Mouse (Mus musculus) v-Abl transformed pro-B cells (cell line): ENCODE results near the gene Osbpl3.

ENCODE experiments used
- in situ Hi-C, 2 experiments: fragments of 400-800 bp; cut with MboI; formaldehyde crosslinking; loops; one replicate each; pipeline ENCODE4 v1.15.1; 2025; ENCODE audit not compliant: unreplicated experiment in 2 of 2

Osbpl3 gene

GRCm38 (mm10) chr6:50377742-50378720, 78.0 kb downstream of the Osbpl3 start:
- in situ Hi-C loops, result no loop called here

DNA sequence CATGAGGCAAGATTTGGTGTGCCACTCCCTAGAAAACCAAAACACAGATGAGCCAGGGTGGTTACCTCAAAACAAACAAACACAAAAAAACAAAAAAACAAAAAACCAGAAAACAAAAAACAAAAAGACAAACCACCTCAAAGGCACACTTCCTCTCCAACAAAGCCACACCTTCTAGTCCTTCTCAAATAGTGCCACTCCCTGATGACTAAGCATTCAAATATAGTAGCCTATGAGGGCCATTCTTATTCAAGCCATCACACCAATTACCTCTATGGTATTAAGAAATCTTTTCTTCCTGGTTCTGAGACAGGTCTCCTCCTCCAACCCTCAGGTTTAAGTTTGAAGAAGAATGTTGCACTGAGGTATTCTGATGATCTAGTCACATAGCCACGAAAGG, 79.3 kb downstream of the Osbpl3 start:
- in situ Hi-C loops, result no loop called here

DNA sequence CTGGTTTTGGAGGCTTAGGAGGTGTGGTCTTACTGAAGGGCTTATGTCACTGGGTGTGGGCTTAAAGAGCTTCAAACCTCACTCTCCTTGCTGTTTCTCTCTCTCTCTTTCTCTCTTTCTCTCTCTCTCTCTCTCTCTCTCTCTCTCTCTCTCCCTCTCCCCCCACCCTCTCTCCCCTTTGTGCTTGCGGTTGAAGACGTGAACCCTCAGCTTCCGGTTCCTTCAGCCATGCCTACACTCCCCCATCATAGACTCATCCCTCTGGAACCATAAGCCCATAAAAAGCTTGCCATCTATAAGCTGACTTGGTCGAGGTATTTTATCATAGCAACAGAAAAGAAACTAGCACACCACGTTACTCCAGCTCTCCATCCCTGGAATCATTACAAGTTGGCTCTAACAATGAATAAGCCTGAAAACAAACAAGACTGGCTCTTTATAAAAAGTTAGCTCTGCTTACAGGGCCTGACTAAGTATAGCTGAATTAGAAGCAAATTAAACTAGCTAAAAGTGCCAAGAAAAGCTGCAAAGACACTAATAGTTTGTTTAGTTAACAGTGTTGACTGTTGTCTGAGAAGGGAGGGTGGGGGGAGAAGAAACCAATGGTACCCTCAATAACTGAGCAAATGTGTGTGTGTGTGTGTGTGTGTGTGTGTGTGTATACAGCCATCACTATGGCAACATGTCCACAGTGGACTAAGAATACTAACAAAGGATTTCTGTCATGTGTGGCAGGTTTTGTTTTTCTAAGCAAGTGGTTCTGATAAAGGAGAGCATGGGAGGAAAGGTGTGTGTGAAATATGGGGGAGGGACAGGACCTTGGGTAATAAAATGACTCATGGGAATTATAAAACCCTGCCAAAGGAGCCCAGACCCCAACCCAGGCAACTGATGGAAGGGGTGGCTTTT, 83.2 kb downstream of the Osbpl3 start:
- in situ Hi-C loops, result no loop called here

GRCm38 (mm10) chr6:50371501-50372086, 84.4 kb downstream of the Osbpl3 start:
- in situ Hi-C loops, result no loop called here

DNA sequence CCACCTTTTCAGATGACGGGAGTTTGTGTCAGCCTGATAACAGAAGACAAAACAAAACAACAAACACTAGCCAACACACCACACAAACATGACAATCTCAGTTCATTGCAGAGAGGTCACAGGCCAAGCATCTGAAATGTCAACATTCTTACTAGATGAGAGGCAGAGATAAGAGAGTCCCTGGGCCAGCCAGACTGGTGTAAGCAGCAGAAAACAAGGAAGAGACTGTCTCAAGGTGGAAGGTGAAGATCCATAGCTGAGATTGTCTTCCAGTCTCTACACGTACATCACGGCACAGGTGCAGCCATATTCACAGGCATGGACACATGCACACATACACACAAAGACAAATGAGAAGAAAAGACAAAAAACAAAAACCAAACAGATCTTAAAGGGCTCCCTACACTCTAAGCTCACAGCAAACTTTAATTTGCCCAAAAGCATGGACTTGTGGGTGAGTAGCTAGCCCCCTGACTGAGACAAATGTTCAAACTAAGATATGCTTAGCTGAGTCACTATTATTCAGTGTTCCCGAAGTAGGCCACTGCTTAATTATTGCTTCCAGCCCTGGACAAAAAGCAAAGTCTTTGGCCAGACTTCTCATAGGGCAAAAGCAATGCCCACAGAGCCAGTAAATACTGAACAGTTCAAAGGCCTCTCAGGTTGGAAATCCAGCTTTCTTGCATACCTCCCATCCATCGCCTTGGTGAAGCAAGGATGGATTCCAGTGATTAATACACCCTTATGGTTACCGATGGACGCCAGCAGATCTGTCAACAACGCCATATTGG, 87.3 kb downstream of the Osbpl3 start:
- in situ Hi-C loops, result no loop called here

- in situ Hi-C loops, result no loop called here
These were observed 88.2 kb downstream of the Osbpl3 start for GRCm38 (mm10) chr6:50367836-50368235.

- in situ Hi-C loops, result no loop called here
These were observed 89.3 kb downstream of the Osbpl3 start for GRCm38 (mm10) chr6:50366724-50367123.

- in situ Hi-C loops, result no loop called here
These were observed 89.7 kb downstream of the Osbpl3 start for GRCm38 (mm10) chr6:50366319-50366718.

DNA sequence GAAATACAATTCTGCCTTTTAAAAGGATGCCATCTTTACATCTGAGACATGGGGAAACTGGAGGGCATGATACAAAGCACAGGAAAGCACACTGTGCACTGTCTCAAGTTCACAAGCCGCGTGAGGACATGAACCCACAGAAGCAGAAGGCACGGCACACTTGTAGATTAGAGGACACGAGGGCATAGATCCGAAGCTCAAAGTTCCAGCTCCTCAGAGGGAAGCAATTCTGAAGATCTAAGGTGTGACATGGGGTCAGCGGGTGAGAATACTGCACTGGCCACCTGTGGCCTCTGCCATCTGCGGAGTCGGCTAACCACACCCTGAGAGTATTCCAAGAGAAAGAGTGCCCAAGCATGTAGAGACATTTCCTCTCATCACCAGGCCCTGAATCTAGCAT, 91.6 kb downstream of the Osbpl3 start:
- in situ Hi-C loops, result no loop called here

DNA sequence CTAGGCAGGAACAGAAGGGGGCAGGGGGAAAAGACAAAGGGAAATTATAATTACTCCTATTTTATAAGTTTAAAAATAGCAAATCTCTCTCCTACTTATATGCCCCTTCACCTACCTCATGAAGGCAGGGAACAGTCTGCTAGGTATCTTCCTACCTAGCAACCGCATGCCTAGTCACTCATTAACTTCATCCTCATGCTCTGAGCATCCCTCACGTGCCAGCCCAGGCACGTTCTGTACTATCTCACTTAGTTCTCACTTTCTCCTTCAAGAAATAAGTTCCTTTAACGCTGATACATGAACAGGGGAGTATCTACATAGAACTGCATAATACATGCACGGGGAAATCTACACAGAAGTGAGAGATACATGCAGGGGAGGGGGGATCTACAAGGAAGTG, 92.6 kb downstream of the Osbpl3 start:
- in situ Hi-C loops, result no loop called here

DNA sequence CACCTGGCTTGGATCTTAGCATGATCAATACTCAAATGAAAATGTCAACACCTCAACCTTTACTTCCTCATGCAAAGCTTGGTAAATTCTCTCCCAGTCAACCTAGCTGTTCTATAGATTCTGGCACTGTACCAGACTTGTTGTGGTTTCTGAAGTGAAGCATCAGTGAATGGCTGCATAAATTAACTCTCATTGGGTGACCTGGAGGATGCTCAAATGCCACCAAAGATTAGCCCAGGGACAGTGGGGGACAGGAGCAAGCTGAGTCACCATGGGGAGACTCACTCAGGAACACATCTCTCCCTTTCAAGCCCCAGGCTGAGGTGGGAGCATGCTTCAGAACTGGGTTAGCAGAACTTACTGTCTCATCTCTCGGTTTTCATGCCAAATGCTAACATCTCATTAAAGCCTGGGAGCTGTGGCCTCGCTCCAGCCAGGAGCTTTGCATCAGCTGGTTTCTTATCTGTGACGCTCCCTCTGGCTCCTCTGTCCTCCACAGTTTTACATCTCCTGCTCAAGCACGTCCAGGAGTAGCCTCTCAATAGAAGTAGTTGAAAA, 93.2 kb downstream of the Osbpl3 start:
- in situ Hi-C loops, result no loop called here

DNA sequence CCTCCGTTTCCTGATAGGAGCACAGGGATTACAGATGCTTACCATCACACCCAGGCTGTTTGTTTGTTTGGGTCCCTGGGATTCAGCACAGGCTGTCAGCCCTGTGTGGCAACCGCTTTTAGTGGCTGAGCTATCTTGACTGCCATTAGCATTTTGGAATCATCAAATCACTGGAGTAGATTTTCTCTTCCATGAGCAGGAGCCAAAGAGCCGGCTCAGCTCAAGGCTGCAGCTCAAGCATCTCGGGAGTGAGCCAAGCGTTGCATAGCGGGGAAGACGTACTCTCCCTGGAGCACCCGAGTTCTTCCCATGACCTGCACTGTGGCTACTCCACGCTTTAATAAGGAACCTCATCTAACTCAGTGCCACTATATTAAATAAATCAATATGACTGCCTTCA, 93.8 kb downstream of the Osbpl3 start:
- in situ Hi-C loops, result no loop called here

- in situ Hi-C loops, result no loop called here
These were observed 97.8 kb downstream of the Osbpl3 start for GRCm38 (mm10) chr6:50358104-50358679.

- in situ Hi-C loops, result no loop called here
These were observed 101.0 kb downstream of the Osbpl3 start for GRCm38 (mm10) chr6:50354688-50355660.

DNA sequence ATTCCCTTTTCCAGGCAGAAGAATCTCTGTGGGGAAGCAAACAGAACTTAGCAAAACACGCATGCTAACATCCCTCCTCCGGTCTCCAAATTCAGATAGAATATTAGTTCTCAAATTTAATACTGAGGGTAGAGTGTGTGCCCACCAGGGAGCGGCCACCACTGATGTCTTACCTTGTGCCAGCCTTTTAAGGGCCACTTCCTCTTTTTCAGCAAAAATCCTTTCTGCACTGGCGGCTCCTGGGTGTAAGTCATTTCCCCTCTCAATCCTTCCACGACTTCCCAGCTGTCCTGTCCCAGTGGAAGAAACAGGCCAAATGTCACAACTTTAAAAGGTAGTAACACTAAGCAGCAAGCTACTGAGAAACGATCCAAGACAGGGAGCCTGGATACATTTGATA, 103.2 kb downstream of the Osbpl3 start:
- in situ Hi-C loops, result no loop called here

DNA sequence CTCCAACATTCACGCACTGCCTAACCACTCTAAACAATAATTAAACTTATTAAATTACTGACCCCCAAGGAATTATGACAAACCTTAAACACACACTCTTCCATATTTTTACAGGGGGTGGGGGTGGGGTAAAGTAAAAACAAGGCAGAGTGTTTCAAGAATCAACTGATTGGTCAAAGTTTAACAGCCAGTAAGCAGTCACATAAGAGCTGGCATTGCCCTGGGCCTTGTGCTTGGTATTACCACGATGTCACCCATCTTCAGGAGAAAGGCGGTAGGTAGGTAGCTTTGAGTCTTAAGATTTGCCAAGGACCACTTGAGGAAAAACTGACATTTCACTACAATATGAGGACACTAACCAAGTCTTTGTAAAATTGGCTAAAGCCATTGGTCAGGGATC, 105.1 kb downstream of the Osbpl3 start:
- in situ Hi-C loops, result no loop called here

DNA sequence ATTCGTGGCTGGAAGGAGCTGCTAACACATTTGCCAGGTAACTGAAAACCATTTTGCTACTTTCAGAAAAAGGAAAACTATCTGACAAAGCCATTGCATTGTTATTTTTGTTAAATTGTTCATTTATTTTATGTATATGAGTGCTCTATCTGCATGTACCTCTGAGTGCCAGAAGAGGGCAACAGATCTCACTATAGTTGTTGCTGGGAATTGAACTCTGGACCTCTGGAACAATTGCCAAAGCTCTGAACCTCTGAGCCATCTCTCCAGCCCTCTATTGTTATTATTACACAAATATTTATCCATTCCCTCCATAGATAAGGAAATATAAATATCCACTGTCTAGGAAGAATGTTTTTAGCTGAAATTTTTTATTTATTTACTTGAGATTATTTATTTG, 107.4 kb downstream of the Osbpl3 start:
- in situ Hi-C loops, result no loop called here

DNA sequence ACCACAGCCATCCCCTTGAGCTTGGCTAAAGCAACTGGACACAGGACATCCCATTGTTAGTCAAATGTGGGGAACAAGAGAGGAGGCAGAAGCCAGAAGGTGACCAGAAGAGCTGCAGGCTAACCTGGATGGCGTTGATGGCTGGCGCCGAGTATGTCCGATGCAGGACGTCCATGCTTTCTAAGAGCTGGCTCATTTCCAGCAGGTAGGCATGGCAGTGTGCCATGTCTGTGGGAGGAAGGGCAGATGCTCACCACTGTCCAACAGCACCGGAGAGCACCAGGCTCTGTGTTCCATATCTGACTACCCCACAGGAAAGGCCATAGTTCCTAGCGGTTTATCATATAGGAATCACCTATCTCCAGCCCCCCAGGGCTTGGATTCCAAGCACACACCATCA, 109.8 kb downstream of the Osbpl3 start:
- in situ Hi-C loops, result no loop called here
